Mouse (Mus musculus): ENCODE results near the gene Nmur1. TPM values are rescaled to one million over a fixed set of nuclear protein-coding genes. Genes with fewer than 3 reads are reported as not detected.

The Nmur1 gene
- total RNA-seq, 2 experiments from 2014 or later = 0.63 TPM; not detected in 1

GRCm38 (mm10) chr1:86441980-86442831, 16.2 kb upstream of the Nmur1 start:
- intact Hi-C loops (cut with DNase I) = loop anchor here (2.0 to 5.0 kb wide), 2 partner anchors 45 to 87 kb away; no protein-coding TSS in a partner anchor

DNA sequence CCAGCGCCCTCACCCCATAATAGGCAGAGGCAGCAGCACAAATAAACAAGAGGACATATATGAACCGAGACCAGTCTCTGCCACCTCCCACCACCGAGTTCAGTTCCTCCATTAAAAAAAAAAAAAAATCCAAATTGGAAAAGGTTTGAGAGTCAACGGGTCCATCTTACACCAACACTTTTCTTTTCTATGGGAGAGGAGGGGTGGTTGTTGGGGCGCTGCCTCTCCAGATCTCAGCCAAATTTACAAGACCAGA, 15.6 kb upstream of the Nmur1 start:
- DNase-seq (ENCODE audit: extremely low spot score in 1 of 2, low spot score in 2 of 2) = no peak
- intact Hi-C loops (cut with DNase I) = loop anchor here (2.0 to 5.0 kb wide), 2 partner anchors 46 to 87 kb away; no protein-coding TSS in a partner anchor

More at GRCm38 (mm10) chr1:86441980-86442831, 16.2 kb upstream of the Nmur1 start:
- peak; percentile 76 to 93 for DNase-seq (ENCODE audit: extremely low spot score in 1 of 2, low spot score in 2 of 2)

DNA sequence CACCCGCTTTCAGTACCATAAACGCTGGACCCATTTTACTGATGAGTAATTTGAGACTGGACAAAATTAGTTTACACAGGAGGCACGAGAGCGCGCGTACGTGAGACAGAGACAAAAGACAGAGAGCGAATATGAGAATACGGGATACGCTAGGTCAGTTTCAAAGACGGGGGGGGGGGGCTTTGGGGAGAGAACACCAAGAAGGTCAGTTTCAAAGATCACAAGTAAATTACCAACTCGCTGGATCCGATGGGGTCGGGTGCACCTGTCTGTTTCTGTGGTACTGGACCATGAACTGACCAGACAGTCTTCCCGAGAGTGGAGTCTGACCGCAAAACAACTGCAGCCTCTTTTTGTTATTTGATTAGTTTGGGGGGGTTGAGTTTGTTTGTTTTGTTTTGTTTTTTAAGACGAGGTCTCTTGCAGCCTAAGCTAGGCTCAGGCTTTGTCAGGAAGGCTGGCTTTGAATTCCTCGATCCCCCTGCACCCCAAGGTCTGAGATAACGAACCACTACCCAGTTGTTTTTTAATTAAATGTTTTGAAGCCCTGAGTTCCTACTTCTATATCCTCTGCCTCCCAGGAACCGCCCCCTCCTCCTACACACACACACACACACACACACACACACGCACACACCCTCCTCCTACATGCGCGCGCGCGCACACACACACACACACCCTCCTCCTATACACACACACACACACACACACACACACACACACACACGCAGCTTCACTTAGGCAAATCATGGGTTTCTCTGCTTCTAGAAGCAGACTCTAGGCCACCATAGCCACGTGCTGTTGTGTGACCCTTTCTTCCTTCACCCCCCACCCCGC, 15.1 kb upstream of the Nmur1 start:
- intact Hi-C loops (cut with DNase I) = loop anchor here (1.0 to 5.0 kb wide), 3 partner anchors 46 to 88 kb away; no protein-coding TSS in a partner anchor
- DNase-seq (ENCODE audit: extremely low spot score in 1 of 2, low spot score in 2 of 2) = peak; percentile 50 to 79

GRCm38 (mm10) chr1:86440171-86440886, 14.3 kb upstream of the Nmur1 start:
- intact Hi-C loops (cut with DNase I) = loop anchor here (1.0 to 5.0 kb wide), 3 partner anchors 47 to 88 kb away; no protein-coding TSS in a partner anchor
- peak; percentile 92 to 94 for DNase-seq (ENCODE audit: extremely low spot score in 1 of 2, low spot score in 2 of 2)

GRCm38 (mm10) chr1:86439487-86440170, 13.6 kb upstream of the Nmur1 start:
- peak in 1 of 2 experiments; percentile 58 for DNase-seq (ENCODE audit: extremely low spot score in 1 of 2, low spot score in 2 of 2)
- intact Hi-C loops (cut with DNase I) = loop anchor here (1.0 to 5.0 kb wide), 3 partner anchors 48 to 89 kb away; no protein-coding TSS in a partner anchor

- no peak for DNase-seq (ENCODE audit: extremely low spot score in 1 of 2, low spot score in 2 of 2)
- intact Hi-C loops (cut with DNase I) = no loop called here
These were observed 12.5 kb upstream of the Nmur1 start for GRCm38 (mm10) chr1:86438501-86438900.

DNA sequence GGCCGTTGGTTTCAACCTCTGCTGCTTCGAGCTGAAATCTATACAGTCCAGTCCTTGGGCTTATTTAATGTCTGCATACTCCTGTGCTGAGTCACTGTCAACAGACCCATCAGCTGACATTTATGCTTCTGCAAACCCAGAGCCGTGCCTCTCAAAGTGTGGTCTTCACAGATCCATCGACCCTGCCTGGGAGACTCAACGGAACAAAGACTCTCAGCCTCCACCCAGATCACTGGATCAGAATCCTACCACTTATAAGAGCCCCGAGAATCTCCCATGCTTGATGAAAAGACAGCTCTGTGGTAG, 11.9 kb upstream of the Nmur1 start:
- DNase-seq (ENCODE audit: extremely low spot score in 1 of 2, low spot score in 2 of 2) = no peak
- intact Hi-C loops (cut with DNase I) = no loop called here

GRCm38 (mm10) chr1:86437219-86438013, 11.4 kb upstream of the Nmur1 start:
- DNase-seq (ENCODE audit: extremely low spot score in 1 of 2, low spot score in 2 of 2) = no peak
- intact Hi-C loops (cut with DNase I) = no loop called here

DNA sequence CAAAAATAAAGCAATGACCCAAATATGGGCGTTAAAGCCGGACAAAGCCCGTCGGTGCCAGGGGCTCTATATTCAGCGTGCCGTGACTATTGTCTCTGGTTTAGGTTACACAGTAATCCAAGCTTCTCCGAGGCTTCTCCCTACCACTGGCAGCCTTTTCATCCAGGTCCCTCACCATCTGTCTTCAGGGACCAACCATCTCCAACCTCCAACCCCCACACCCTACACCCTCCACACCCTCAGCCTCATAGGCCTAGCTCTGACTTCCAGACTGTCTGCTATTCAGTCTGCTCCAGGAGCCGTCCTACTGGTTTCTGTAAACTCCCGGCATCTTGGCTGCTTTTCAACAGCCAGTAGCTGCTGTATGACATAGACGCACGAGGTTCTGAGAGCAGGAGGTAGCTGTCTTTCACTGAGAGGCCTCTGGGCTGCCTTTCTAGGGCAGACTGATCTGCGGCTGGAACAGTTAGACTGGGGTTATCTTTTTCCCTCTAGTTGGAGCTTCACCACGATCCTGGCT, 9.3 kb upstream of the Nmur1 start:
- intact Hi-C loops (cut with DNase I) = no loop called here
- DNase-seq (ENCODE audit: extremely low spot score in 1 of 2, low spot score in 2 of 2) = peak; percentile 67 to 76

- intact Hi-C loops (cut with DNase I) = no loop called here
- peak; percentile 98 to 99 for DNase-seq (ENCODE audit: extremely low spot score in 1 of 2, low spot score in 2 of 2)
These were observed 8.6 kb upstream of the Nmur1 start for GRCm38 (mm10) chr1:86434439-86435201.

DNA sequence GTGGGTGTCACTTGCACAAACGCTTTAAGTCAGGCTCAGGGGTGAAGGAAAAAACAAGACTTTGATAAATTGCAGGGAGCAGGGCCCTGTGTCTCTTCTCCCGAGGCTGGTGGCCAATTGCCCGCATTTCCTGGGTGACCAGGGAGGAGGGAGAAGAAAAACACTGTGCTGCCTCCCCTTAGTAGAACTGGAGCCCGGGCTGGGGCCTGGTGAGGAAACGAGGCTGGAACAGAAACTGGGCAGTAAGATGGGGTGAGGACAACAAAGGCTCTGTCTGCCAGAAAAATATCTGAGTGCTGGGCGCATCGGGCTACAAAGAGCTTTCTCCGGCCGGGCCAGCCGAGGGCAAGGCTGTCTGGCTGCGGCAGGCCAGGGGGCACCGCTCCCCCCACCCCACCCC, 8.0 kb upstream of the Nmur1 start:
- DNase-seq (ENCODE audit: extremely low spot score in 1 of 2, low spot score in 2 of 2) = peak; percentile 59 to 81
- intact Hi-C loops (cut with DNase I) = no loop called here

DNA sequence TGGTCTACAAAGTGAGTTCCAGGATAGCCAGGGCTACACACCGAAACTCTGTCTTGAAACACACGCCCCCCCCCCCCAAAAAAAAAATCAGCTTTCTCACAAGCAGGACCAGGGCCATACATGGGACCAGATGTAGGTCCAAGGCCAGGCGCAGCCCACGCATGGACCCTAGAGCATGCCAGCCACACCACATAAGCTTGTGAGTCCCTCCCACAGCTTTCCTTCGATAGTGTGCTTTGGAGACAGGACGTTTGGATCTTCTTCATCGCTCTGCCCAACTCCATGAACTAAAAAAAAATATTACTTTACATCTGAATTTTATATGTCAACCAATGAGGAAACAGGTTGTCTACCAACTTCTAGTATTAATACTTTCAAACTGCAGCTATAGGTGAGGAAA, 7.3 kb upstream of the Nmur1 start:
- intact Hi-C loops (cut with DNase I) = no loop called here
- no peak for DNase-seq (ENCODE audit: extremely low spot score in 1 of 2, low spot score in 2 of 2)

DNA sequence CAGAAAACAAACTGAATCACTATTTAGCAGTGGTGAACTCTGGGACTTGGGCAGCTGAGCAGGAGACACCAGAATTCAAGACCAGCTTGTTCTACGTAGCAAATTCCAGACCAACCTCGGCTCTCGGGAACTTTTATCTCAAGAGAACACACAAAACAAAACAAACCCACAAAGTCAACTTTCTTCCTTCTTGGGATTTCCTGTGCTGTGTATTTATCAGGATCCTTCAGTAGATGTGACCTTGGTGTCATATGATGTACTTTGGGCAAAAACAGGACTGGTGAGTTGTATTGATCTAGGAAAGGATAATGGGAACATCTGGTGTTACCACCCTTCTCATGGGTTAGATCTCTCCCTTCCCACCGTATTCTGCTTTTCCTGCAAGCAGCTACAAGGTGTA, 6.8 kb upstream of the Nmur1 start:
- no peak for DNase-seq (ENCODE audit: extremely low spot score in 1 of 2, low spot score in 2 of 2)
- intact Hi-C loops (cut with DNase I) = no loop called here

DNA sequence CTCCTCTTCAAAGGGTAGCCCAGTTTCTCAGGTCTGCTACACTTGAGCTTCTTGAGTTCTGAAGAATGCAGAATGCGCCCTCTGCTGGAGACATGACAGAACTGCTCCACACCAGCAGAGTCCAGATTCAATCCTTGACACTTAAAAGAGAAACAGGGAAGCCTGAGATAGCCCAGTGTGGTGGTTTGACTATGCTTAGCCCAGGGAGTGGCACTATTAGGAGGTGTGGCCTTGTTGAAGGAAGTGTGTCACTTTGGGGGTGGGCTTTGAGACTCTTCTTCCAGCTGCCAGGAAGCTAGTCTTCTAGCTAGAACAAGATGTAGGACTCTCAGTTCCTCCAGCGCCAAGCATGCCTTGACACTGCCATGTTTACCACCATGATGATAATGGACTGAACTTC, 4.0 kb upstream of the Nmur1 start:
- peak; percentile 81 to 84 for DNase-seq (ENCODE audit: extremely low spot score in 1 of 2, low spot score in 2 of 2)
- intact Hi-C loops (cut with DNase I) = no loop called here

DNA sequence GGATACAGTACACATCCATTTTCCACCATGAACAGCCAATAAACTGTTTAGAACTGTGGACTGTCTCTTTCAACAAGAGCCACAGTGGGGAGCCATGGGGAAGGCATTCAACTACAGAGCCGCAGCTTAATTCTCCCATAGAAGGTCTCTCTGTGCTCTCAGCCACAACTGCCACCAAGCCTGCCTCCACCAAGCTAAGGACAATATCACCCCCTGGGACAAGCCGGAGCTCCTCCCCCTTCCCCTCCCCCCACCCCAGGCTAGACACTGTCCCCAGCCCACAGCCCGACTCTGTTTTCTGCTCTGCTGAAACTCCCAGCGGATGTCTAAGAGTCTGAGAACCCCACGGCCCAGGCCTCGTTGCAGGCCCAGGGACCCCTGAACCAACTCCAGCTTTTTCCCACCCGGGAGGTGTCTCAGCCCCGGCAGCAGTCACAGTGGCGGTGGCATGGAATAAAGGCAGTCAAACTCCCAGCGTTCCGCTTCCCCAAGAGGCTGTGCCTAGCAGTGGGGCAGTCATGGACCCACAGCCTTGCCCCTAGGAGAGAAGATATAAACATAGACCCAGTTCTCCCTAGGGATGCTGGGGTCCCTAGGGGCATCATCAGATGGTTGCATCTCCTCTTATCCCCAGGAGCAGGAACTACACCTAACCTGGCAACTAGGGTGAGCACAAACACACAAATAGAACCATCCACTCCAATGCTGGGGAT, 1.0 kb downstream of the Nmur1 start:
- peak in 1 of 2 experiments; percentile 30 for DNase-seq (ENCODE audit: extremely low spot score in 1 of 2, low spot score in 2 of 2)
- intact Hi-C loops (cut with DNase I) = loop anchor here (5.0 kb wide), 1 partner anchor 53 kb away; no protein-coding TSS in a partner anchor

DNA sequence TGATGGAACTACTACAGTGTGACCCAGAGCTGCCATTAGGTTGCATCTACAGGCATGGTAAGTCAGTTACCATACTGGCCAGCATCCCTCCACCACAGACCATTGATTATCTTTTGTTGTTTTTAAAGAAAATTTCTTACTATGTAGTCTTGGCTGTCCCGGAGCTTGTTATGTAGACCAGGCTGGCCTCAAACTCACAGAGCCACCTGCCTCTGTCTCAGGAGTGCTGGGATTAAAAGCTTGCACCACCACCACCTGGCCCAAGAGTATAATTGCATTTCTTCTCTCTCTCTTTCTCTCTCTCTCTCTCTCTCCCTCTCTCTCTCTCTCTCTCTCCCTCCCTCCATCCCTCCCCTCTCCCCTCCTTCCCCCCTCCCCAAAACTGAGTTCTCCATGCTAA, 1.7 kb downstream of the Nmur1 start:
- no peak for DNase-seq (ENCODE audit: extremely low spot score in 1 of 2, low spot score in 2 of 2)
- intact Hi-C loops (cut with DNase I) = no loop called here

All from left cerebral cortex, postnatal 10 days (tissue).